Mouse (Mus musculus) gastrocnemius, adult 18-20 months (tissue): ENCODE data around the gene Zfp207. TPM values are rescaled to one million over a fixed set of nuclear protein-coding genes. Genes with fewer than 3 reads are reported as not detected.
"Not testable (repeated sequence)": the region's sequence is repeated elsewhere in the genome, so short reads cannot be mapped to it uniquely, and the experiment has no call there.

Experiments used
- DNase-seq: peaks from one replicate; pipeline ENCODE4 v3.0.0; 2021; ENCODE audit warnings: low spot score
- long read RNA-seq, 2 experiments: library from polyadenylated mRNA; stranded (forward); transcript quantifications; one replicate each; pipeline ENCODE4 v2.0.0; 2021
- total RNA-seq, 2 experiments: library from RNA; stranded (reverse); gene quantifications; 2 replicates each; pipeline ENCODE4 v1.2.3; 2021

The Zfp207 gene
- 10 to 100 TPM; 55.4 to 55.5 TPM for total RNA-seq
- long read RNA-seq, experiment 1, transcript Zfp207-202 (12 exons, 1,562 nt) = major isoform, 29 of 40 reads
- long read RNA-seq, experiment 1, partial matches to known transcripts = 3 of 40 reads
- long read RNA-seq, experiment 1, other reads (novel, unspliced or antisense) = 4 of 40 reads
- long read RNA-seq, experiment 2, transcript Zfp207-202 (12 exons, 1,562 nt) = major isoform, 26 of 37 reads
- long read RNA-seq, experiment 2, partial matches to known transcripts = 2 of 37 reads
- long read RNA-seq, experiment 2, other reads (novel, unspliced or antisense) = 7 of 37 reads

DNA sequence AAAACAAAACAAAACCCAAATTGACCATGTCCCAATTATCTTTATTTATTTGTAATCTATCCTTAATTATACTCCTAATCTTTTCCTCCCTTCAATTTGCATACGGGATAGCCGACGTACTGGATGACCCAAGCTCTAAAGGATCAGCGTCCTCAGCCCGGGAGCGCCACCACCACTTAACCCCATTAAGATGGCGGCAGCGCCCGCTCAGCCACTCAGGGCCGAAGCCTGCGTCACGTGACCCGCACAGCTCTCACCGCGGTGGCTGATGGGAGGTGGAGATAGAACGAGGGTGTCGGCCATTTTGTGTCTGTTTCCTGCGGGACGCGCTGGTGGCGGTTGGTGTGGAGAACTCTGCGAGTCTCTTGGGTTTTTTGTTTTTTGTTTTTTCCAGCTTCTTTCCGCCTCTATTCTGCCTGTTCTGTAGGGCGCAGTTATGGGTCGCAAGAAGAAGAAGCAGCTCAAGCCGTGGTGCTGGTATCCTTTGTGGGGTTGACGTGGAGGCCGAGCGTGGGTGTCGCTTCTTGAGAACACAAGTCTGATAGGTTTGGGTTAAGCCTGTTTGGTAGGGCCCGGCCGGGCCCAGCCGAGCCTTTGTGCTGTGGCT lies at the start of gene Zfp207:
Gene Zfp207, plus strand, starts transcription at position 261 of the 607 bp plus-strand sequence.
- DNase-seq = peak; percentile 98

DNA sequence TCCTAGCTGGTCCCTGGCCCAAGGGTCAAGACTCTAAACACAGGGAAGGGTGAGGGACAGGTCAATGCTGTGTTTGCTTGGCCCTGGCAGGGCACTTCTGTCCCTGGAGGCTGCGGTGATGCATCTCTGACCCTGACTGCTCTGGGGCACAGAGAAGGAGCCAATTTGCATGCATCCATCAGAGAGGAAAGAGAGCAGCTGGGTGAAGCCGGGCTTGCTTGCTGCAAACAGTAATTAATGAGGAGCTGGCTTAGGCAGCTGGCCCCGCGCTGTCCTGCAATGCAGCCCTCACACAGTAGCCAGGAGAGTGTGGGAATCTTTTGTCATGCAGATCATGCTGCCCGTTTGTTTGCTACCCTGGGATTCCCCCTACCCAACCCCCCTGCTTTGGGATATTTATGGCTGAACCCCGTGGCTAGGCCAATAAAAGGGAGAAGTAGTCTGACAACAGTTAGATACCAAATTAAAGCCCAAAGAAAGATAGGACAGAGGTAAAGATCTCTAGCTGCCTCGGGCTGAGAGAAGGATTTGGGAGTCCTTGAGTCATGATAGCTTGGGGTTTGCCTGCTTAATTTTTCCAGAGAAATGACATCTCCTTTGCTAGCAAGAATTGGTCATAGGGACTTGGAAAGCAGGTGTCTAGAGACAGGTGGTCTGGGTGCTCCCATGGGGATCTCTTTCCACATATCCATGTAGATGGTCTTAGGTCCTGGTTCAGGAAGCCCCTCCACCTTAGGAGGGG lies 47.3 kb upstream of the Zfp207 start:
- no peak for DNase-seq

DNA sequence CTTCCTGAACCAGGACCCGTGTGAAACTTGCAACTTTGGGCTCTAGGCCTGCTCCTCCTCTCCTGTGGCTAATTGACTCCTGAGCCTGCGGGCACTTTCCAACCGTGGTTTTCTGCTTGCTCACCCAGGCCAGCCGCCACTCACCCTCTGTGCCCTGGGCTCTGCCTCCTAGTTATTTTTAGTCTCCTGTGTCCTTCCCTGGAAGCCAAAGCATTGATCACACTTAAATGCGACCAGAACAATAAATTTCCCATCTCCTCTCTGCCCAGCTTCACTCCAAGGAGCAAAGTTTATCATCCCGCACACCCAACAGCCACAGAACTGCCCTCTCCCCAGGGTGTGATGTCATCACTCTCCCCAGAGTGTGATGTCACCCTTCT lies 46.7 kb upstream of the Zfp207 start:
- peak; percentile 30 for DNase-seq

DNA sequence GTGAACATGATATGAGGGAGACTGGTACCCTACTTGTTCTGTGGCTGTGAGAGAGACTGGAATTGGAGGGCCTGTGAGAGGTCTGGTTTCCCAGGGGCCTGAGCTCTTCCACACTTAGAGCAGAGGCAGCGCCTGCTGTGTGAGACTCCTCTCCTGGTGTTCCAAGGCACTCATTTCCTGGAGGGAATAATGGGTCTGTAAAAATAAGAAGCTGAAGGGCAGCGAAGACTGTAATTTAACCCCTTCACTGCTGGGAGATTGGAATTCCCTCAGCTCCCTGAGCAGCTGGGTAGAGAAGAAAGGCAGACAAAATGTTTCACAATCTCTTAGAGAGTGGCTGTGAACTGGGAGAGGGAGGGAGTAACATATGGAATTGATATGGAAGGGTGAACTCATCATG lies 40.6 kb upstream of the Zfp207 start:
- no peak for DNase-seq

DNA sequence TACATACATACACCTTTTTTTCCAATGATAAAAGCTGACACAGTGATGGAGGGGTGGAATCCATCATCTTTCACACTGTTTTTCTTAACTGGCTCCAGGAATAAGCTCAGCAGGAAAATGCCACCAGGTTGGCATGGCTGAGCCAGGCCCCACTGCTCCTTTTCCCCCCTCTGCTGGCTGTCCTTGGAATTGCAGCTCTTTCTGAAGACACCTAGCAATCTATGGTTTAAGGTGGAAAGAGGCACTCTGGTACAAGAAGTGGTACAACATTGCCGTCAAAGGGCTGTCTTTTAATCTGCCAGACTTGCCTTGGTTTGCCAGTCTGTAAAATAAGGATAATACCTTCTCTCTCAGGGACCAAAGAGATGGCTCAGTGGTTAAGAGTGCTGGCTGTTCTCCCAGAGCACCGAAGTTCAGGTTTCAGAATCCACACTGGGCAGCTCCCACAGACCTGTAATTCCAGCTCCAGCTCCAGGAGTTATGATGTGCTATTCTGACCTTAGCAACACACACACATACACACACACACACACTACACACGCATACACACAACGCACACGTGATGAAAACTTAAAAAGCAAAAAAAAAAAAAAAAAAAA lies 31.1 kb upstream of the Zfp207 start:
- peak; percentile 85 for DNase-seq

DNA sequence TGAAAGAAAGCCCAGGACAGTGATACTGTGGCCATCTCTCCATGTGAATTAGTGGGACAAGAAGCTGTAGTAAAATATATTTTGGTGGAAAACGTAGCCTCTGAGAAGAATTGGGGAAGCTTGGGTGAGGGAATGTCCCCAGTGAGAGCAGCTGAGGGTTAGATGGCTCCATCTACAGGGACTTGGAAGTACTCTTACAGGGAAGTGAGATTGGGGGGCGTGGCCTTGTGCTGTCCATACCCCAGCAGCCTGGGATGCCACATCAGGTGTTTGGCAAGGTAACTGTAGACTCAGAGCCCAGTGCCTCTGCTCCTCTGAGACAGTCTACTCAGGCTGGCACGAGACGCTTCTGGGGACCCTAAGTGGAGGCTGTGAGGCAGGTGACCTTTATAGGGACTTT lies 28.2 kb upstream of the Zfp207 start:
- DNase-seq = no peak

DNA sequence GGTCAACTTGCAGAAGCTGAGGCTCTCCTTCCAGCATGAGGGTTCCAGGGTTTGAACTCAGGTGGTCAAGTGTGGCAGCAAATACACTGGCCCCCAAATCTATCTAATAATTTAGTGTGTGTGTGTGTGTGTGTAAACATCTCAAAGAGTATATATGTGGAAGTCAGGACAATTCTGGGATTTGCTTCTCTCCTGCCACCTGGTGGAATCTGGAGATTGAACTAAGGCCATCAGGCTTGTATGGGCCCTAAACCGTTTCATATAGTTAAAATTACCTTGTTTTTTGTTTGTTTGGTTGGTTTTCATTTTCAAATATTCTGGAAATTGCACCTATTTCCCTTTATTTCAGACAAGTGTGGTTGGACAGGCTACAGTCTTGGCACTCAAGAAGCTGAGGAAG lies 14.1 kb upstream of the Zfp207 start:
- no peak for DNase-seq

DNA sequence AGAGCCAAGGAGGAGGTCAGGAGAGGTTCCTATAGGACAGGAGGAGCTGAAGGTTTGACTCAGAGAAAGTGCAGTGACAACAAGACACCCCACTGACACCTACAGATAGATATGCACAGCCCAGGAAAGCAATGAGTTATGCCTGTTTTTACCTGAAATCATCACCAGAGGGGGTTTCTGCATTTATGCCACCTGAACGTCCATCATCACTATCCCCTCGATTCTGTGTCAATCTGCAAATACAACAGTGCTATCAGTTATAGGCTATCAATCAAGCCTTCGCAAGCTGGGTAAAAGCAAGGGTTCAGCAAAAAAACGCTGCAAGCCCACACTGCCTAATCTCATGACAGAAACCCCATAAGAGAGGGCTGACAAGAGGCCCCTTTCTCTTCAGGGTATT lies 6.4 kb upstream of the Zfp207 start:
- no peak for DNase-seq

DNA sequence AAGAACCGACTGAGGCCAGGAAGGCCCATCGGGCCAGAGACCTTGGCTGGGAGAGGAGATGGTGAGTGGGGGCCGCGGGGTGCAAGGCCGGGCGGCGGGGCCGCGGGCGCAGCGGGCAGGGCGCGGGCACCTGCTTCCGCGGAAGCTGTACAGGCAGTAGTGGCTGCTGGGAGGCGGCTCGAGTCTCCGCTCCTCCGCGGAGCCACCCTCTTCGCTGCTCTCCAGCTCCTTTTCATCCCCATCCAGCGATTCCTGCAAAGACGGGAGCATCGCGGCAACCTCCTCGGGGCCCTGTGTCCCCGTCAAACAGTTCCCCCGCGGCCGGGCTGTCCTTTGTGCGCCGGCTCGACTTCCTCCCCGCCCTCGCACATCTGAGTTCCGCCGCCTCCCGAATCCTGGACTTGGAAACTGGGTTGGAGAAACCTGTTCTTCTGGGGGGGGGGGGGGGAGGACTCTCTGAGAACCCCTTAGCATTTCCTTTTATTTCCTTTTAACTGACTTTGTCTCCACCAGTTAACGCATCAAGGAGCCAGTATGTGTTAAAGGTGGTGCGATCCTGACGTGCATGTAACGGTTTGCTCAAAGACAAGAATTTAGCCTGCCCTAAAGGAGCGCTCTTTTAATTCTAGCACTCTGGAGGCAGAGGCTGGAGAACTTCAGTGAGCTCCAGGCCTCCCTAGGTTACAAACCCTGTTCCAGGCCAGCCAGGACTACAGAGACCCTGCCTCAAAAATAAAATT lies 5.2 kb upstream of the Zfp207 start, which contains the start of gene 5730455P16Rik:
Gene 5730455P16Rik, minus strand, starts transcription at position 323 of the 740 bp plus-strand sequence.
- peak; percentile 81 for DNase-seq

DNA sequence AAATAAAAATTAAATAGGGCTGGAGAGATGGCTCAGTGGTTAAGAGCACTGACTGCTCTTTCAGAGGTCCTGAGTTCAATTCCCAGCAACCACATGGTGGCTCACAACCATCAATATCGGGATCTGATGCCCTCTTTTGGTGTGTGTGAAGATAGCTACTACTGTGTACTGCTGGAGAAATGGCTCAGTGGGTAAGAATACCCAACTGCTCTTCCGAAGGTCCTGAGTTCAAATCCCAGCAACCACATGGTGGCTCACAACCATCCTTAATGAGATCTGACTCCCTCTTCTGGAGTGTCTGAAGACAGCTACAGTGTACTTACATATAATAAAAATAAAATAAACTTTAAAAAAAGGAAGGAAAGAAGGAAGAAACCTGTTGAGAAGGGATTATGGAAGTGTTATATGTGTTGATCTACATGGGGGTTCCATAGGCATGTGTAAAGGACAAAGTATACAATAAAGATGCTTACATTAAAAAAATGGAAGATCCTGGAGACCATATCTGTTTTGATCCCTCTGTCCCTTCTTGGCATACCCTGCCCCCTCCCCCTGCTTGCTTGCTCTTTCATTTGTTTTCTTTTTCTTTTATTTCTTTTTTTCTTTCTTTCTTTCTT lies 4.5 kb upstream of the Zfp207 start:
- DNase-seq = not testable (repeated sequence)

DNA sequence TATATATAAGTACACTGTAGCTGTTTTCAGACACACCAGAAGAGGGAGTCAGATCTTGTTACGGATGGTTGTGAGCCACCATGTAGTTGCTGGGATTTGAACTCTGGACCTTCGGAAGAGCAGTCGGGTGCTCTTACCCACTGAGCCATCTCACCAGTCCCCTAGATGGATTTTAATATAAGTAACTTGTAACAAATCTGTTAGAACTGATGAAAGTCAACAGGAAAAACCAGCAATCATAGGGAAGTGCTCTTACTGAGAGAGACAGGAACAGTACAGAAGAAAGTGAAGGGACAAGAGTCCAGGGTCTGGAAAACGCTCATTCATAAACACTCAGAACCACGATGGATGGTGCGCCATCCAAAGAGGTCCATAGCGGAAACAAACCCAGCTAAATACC lies 3.9 kb upstream of the Zfp207 start:
- DNase-seq = not testable (repeated sequence)

DNA sequence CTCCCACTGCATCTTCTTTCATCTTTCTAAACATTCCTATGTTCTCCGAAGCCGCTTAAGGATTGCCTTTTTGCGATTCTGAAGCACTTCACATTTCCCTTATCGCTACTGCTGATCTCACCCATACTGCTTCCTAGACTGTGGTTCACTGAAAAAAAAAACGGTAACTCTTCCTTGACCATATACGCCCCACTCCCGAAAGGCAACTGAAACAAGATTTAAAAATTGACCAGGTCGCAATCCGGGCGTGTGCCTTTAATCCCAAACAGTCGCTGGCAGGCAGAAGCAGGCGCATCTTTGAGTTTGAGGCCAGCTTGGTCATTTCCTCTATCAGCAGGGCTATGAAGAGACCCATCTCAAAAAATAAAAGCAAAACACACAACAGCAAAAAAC lies 457 bp upstream of the Zfp207 start:
- peak; percentile 36 for DNase-seq

DNA sequence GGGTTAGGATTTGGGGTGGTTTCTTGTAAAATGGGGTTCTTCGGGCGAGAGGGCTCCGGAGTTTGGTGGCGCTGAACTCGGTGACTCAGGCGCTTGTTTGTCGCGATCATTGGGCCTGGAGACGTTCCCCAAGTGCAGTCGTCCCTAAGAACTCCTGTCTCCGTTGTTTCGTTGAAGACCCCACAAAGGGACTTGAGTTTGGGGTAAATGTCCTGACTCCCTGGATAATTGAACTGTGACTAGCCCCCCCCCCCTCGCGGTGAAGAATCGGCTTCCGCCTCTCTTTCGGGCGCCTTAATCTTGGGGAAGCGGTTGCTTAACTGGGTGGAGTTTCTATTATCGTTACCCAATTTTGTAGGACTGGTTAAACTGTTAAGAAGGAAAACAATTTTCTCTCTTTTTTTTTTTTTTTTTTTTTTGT lies 557 bp downstream of the Zfp207 start:
- DNase-seq = peak; percentile 24

DNA sequence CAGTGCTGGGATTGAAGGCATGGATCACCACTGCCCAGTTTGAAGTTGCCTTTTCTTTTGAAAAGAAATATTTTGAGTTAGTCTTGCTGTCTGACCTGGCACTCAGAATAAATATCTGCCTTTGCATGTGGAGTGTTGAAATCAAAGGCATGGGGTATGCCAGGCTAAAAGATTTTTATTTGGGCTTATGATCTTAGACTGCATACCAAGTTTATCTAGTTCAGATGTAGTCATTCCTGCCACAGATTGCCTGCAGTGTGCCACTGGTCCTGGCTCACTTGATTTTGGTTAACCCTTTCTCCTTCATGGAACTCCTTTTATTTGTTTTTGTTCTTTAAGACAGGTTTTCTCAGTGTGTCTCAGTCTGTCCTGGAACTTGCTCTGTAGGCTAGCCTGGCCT lies 1.4 kb downstream of the Zfp207 start:
- no peak for DNase-seq

DNA sequence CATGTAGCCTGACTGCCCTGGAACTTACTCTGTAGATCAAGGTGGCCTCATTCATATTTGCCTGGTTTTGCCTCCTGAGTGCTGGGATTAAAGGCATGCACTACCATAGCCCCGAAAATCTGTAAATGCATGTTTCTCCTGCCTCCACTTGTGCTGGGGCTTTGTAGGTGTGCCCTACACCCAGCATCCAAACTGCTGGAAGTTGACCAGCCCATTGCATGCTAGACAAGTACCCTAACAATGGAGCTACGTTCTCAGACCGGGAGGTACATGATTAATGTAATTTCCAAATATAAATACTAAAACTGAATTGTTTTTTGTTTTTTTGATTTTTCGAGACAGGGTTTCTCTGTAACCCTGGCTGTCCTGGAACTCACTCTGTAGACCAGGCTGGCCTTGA lies 2.0 kb downstream of the Zfp207 start:
- DNase-seq = no peak

DNA sequence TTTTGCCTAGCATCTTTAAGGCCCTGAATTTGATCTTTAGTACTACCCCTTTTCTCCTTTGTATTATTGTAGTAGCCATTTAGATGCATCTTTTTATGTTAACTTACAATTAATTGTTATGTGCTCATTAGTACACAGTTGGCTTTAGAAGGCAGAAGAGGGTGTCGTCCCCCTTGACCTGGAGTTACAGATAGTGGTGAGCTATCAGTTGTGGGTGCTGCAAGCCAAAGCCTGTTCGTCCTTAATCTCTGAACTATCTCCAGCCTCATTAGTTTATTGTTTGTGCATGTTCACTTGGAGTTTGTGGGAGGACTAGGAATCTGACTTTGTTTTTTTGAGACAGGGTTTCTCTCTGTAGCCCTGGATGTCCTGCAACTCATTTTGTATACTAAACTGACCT lies 3.7 kb downstream of the Zfp207 start:
- DNase-seq = no peak

DNA sequence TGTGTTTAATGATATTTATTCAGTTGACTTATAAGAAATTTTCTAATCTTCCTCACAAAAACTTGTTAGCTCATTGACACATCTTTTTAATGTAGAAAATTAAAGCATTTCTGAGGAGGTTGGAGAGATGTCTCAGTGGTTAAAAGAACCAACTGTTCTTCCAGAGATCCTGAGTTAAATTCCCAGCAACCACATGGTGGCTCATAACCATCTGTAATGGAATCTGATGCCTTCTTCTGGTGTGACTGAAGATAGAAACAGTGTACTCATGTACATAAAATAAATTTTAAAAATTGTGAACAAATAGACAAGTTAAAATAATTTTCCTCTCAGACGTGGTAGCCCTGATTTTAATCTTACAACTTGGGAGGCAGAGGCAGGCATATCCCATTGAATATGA lies 6.8 kb downstream of the Zfp207 start:
- no peak for DNase-seq

DNA sequence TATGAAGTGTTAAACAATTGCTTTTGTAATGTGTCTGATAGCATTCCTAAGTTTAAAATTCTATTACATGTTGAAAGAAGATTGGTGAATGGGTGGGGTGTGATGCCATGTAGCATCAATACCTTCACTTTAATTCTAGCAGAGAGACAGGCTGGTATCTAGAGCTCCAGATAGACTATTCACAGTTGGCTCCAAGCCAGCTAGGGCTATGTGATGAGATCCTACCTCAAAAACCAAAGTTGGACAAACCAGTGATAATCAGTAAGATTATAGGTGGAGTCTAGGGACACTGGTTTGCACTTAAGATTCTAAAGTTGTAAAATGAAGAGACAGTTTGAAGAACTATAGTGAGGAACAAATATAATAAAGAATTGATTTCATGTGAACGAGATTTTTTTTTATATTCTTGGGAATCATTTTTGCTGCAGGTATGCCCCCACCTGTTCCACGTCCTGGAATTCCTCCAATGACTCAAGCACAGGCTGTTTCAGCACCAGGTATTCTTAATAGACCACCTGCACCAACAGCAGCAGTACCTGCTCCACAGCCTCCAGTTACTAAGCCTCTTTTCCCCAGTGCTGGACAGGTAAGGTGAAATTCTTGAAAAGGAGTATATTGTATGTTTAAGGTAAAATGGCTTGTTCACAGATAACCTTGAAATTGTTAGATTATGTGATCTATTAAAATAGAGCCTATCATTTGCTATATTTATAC lies 8.5 kb downstream of the Zfp207 start:
- no peak for DNase-seq

DNA sequence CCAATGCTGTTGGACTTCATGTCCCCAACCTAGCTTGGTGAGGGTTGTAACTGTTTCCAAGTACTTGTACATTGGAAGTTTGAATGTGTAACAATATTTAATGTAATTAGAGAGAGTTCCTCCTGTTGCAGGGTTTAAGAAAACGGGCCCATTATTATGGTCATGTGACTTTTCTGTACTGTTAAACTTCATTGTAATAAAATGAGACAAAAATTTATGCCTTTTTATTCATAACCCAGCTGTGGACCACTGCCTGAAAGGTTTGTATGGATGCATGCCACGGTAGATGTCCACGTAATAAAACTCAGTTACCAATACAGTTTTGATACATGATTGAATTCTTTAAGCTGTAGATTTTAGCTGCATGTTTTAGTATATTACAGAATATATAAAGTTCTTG lies 12.9 kb downstream of the Zfp207 start:
- no peak for DNase-seq

DNA sequence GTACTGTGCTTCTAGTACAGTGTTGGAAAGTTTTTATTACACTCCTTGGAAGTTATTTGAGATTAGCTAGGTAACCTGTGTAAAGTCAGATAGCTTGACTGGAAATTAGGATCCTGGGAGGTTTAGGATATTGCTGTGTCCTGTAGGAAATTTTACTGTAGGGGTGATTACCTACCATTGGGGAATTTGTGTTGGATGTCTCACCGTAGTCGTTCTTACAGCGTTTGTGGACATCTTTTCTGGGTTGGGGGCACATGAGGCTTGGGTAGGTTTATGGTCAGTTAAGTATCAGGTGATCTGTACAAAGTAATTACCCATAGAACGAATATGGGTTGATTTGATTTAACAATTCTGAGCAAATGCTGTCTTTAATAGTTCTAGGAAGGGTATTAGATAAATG lies 13.5 kb downstream of the Zfp207 start:
- no peak for DNase-seq
